Mouse (Mus musculus) urinary bladder, adult 18-20 months (tissue): ENCODE measurements around the gene Rgs12.

Experiments
- DNase-seq, 2 experiments: peaks; one replicate each; pipeline ENCODE4 v3.0.0; 2022; ENCODE audit warnings: low spot score in 2 of 2, mixed read lengths in 2 of 2

Gene Rgs12

GRCm38 (mm10) chr5:35079101-35079500 is 129.9 kb downstream of the Rgs12 start:
- DNase-seq: no peak

GRCm38 (mm10) chr5:35084913-35085312 is 135.7 kb downstream of the Rgs12 start:
- no peak for DNase-seq

GRCm38 (mm10) chr5:35088785-35089613 is 139.8 kb downstream of the Rgs12 start:
- peak; percentile 58 to 65 for DNase-seq
